Mouse (Mus musculus) bone marrow macrophage, adult 2 months (primary cell): Measurements from ENCODE around the gene 1700028P14Rik.

ENCODE experiments used
- CTCF ChIP-seq: IDR thresholded peaks from 2 replicates; pipeline ENCODE4 v1.5.1; 2012; ENCODE audit warnings: low read depth, mild to moderate bottlenecking, low read length, moderate library complexity
- POLR2A ChIP-seq: IDR thresholded peaks from 2 replicates; pipeline ENCODE4 v1.6.1; 2012; ENCODE audit warnings: mild to moderate bottlenecking, low read depth, low read length, borderline replicate concordance

DNA sequence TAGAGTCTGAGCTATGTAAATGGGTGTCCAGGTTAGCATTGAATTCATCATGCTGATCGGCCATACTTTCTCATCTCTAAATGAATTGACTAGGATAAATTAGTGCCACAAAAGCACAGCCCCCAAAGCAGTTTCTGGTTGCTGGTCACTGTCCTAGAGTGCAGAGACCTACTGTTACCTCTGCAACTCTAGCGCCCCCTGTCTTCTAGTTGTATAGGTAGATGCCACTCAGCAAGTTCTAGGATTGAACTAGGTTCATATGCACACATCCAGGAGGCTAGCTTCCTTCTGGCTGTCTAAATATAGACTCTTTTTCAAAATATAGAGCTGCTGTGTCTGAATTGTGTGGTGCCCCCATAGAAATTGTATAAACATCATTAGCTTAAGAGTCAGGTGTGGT lies 141.3 kb downstream of the 1700028P14Rik start:
- TF ChIP-seq POLR2A (no peak), CTCF (peak; percentile 30; the same call in 1 of the 2 replicates)
